Mouse (Mus musculus) hindbrain, embryonic 11.5 days (tissue): ENCODE results near the gene Zscan22. TPM values are rescaled to one million over a fixed set of nuclear protein-coding genes. Genes with fewer than 3 reads are reported as not detected.
"Not testable (repeated sequence)": the region's sequence is repeated elsewhere in the genome, so short reads cannot be mapped to it uniquely, and the experiment has no call there.

Source experiments
- ATAC-seq: fragments of 200-750 bp; cut with Nextera tagmentation; 2 replicates; pipeline ENCODE4 v1.8.0; 2017; ENCODE audit warnings: mild to moderate bottlenecking, moderate TSS enrichment, moderate library complexity; ENCODE audit not compliant: low FRiP score
- DNase-seq: peaks from one replicate; pipeline ENCODE4 v3.0.0-alpha.2; 2015; ENCODE audit warnings: low spot score
- H3K27ac ChIP-seq: fragments of 300-500 bp; sonication (generic); 2 replicates; pipeline ENCODE4 v1.5.1; 2014; ENCODE audit warnings: mild to moderate bottlenecking, low read depth, low read length
- H3K27me3 ChIP-seq: fragments of 300-500 bp; sonication (generic); 2 replicates; pipeline ENCODE4 v1.6.1; 2014; ENCODE audit warnings: mild to moderate bottlenecking, low read length, moderate library complexity, mixed read lengths; ENCODE audit not compliant: control insufficient read depth, insufficient read depth
- H3K36me3 ChIP-seq: fragments of 300-500 bp; sonication (generic); 2 replicates; pipeline ENCODE4 v1.6.1; 2014; ENCODE audit warnings: mild to moderate bottlenecking, low read length, moderate library complexity, mixed read lengths; ENCODE audit not compliant: control insufficient read depth, insufficient read depth
- H3K4me1 ChIP-seq: fragments of 300-500 bp; sonication (generic); replicated peaks from 2 replicates; pipeline ENCODE4 v1.6.1; 2014; ENCODE audit warnings: low read length, mixed read lengths; ENCODE audit not compliant: control insufficient read depth, insufficient read depth
- H3K4me2 ChIP-seq: fragments of 300-500 bp; sonication (generic); replicated peaks from 2 replicates; pipeline ENCODE4 v1.6.1; 2014; ENCODE audit warnings: mild to moderate bottlenecking, low read depth, low read length
- H3K4me3 ChIP-seq: fragments of 300-500 bp; sonication (generic); 2 replicates; pipeline ENCODE4 v1.5.1; 2014; ENCODE audit warnings: low read depth, low read length
- H3K9ac ChIP-seq: fragments of 300-500 bp; sonication (generic); 2 replicates; pipeline ENCODE4 v1.6.1; 2014; ENCODE audit warnings: low read depth, low read length
- H3K9me3 ChIP-seq: fragments of 300-500 bp; sonication (generic); 2 replicates; pipeline ENCODE4 v1.6.1; 2016; ENCODE audit warnings: low read length; ENCODE audit not compliant: control insufficient read depth
- WGBS: fragments of 180-500 bp; shearing (Covaris S2); extraction: QIAGEN DNeasy Blood & Tissue Kit; methylation state at CpG from one replicate; pipeline ENCODE4 v1.1.7; 2014; 5-methylcytosine and 5-hydroxymethylcytosine counted together
- polyA plus RNA-seq: library from polyadenylated mRNA; unstranded; fragments of >200 nt; fragmentation: Nextera tagmentation; extraction: Ambion mirVana; gene quantifications from 2 replicates; pipeline ENCODE4 v1.2.1, GENCODE M21; 2014

Zscan22 gene
- polyA plus RNA-seq, 1 experiment from 2014 or later: 19.1 TPM

DNA sequence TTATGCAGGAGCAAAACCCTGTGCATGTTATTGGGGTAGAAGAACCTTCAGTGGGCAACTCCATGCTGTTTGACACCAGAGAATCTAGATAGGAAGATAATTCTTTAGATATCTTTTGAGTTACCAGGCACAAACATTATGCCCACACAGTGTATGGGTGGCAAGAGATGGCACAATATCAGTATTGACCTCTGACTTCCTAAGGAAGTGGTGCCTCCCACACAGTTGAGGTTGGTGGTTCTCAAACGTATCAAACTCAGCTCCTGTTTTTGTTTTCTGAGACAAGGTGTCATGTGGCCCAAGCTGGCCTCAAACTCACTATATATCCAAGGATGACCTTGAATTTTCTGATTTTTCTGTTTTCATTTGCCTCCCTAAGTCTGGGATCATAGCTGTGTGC, 6.3 kb upstream of the Zscan22 start:
- H3K27ac ChIP-seq: no peak overlapping the region
- 67% methylated on average over 1 of the region's 1 CpGs for WGBS

DNA sequence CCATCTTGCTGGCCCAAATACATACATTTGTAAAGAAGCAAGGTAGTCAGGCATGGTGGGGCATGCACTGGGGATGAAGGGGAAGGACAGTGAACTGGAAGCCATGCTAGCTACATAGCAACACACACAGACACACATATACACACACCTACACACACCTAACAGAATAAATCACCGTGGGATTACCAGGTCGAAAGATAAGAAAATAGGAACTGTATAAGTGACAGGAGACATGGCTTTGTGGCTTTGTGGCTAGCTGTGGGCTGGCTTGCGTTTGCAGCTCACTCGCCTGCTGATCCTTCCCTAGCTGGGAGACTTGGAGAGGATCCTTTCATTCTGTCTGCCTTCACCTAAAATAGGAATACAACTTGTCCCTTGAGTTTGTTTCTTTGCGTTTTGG, 3.9 kb downstream of the Zscan22 start:
- WGBS: 91% methylated on average over 5 of the region's 5 CpGs
- H3K9me3 ChIP-seq: no peaks in the 10 kb centered on the region
- no peak overlapping the region for H3K4me3 ChIP-seq
- H3K36me3 ChIP-seq: 0 out of 2 replicates have a peak, but pooled peaks cover 5% of the 10 kb centered on the region
- no peak overlapping the region for H3K4me2 ChIP-seq
- no peaks in the 10 kb centered on the region for H3K27me3 ChIP-seq
- H3K27ac ChIP-seq: no peak overlapping the region
- no peaks in the 10 kb centered on the region for H3K4me1 ChIP-seq
- H3K9ac ChIP-seq: no peak overlapping the region
- DNase-seq (no peak), ATAC-seq (no peak)

More for the DNA sequence above, 6.3 kb upstream of the Zscan22 start:
- no peaks in the 10 kb centered on the region for H3K27me3 ChIP-seq
- H3K4me1 ChIP-seq: no peaks in the 10 kb centered on the region
- H3K9ac ChIP-seq: no peak overlapping the region
- H3K9me3 ChIP-seq: no peaks in the 10 kb centered on the region
- DNase-seq (no peak), ATAC-seq (no peak)
- H3K36me3 ChIP-seq: peaks cover 2% of the 10 kb centered on the region; the same call in 1 of the 2 replicates
- H3K4me2 ChIP-seq: no peak overlapping the region
- no peak overlapping the region for H3K4me3 ChIP-seq

GRCm38 (mm10) chr7:12903623-12904022, 6.0 kb downstream of the Zscan22 start:
- H3K27me3 ChIP-seq: no peaks in the 10 kb centered on the region
- no peak overlapping the region for H3K9ac ChIP-seq
- 0 out of 2 replicates have a peak, but pooled peaks cover 8% of the 10 kb centered on the region for H3K36me3 ChIP-seq
- no peaks in the 10 kb centered on the region for H3K4me1 ChIP-seq
- no peak for DNase-seq
- H3K9me3 ChIP-seq: no peaks in the 10 kb centered on the region
- no peak overlapping the region for H3K4me3 ChIP-seq
- 64% methylated on average over 10 of the region's 10 CpGs for WGBS
- no peak for ATAC-seq
- no peak overlapping the region for H3K27ac ChIP-seq
- no peak overlapping the region for H3K4me2 ChIP-seq

DNA sequence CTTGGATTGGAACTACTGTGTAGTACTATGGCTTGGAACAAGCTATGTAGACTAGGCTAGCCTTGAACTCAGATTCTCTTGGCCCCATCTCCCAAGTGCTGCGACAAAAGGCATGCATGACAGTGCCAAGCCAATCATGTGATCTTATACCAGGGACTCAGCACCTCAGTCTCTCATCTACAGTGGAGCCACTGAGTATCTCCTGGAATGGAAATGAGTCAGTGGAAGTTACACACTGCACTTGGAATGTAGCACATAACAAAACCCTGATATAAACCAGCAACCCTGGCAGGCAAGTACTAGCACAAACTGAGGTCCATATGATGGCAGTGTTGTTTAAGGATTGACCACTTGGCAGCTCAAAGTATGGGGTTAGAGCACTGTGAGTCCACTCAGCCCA, 7.5 kb downstream of the Zscan22 start:
- no peak overlapping the region for H3K9ac ChIP-seq
- DNase-seq: no peak
- H3K9me3 ChIP-seq: no peaks in the 10 kb centered on the region
- 95% methylated on average over 1 of the region's 1 CpGs for WGBS
- ATAC-seq: no peak
- no peak overlapping the region for H3K4me3 ChIP-seq
- H3K36me3 ChIP-seq: 0 out of 2 replicates have a peak, but pooled peaks cover 8% of the 10 kb centered on the region
- H3K4me1 ChIP-seq: no peaks in the 10 kb centered on the region
- no peak overlapping the region for H3K4me2 ChIP-seq
- H3K27me3 ChIP-seq: no peaks in the 10 kb centered on the region
- H3K27ac ChIP-seq: no peak overlapping the region

DNA sequence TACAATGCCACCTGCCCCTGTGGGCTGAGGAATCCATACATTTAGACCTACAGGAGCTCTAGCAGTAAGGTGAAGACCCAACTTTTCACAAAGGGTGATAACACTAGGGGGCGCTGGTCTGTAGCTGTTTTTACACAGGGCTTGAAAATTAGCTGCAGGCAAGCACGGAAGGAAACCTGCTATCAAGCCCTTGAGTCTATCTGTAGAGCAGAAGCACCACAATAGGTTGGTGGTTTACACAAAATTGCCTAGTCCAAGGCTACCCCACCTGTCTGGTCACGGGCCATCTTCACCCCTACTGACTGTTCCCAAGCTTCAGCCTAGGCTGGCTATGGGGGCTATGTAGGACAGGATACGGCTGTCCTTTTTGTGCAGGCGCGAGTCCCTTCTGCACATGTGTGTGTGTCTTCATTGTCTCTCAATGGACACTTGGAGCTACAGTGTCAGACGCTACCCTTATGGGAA, 11.9 kb downstream of the Zscan22 start:
- Histone ChIP-seq H3K4me1 (no peaks in the 10 kb centered on the region), H3K9me3 (no peaks in the 10 kb centered on the region), H3K27ac (0 out of 2 replicates have a peak overlapping the region, but pooled peaks have one; percentile 56), H3K9ac (peak overlapping the region; percentile 62; the same call in 1 of the 2 replicates), H3K4me2 (peak overlapping the region; percentile 64), H3K27me3 (no peaks in the 10 kb centered on the region), H3K4me3 (peak overlapping the region; percentile 46), H3K36me3 (0 out of 2 replicates have a peak, but pooled peaks cover 6% of the 10 kb centered on the region)
- DNase-seq: peak; percentile 82
- peak; percentile 53 for ATAC-seq
- WGBS: 39% methylated on average over 7 of the region's 7 CpGs

DNA sequence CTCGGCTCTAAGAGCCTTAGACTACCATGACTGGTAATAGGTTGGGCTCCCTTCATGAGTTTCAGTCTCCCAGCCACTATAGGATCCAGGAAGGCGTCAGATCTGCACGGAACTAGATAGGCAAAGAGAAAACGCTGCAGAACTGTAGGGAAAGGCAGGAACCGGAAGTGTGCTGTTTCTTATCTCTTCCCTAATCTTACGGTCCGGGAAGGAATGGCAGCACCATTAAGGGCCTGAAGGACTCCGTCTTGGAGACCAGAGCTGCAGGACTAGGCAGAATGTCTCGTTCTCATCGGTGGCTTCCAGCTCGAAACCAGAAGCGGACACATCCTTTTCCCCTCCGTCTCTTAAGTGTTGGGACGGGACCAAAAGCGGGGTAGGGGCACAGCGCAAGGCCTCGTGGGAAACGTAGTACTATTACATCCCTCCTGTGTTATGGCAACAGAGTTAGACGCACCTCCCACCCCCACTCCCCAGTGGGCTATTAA, 12.6 kb downstream of the Zscan22 start:
- no peaks in the 10 kb centered on the region for H3K9me3 ChIP-seq
- WGBS: 7% methylated on average over 19 of the region's 19 CpGs
- H3K9ac ChIP-seq: peak overlapping the region; percentile 62
- ATAC-seq (peak; percentile 83), DNase-seq (peak; percentile 75)
- peak overlapping the region; percentile 56; the same call in 1 of the 2 replicates for H3K27ac ChIP-seq
- H3K4me2 ChIP-seq: peak overlapping the region; percentile 64
- peak overlapping the region; percentile 46 for H3K4me3 ChIP-seq
- H3K4me1 ChIP-seq: no peaks in the 10 kb centered on the region
- H3K36me3 ChIP-seq: 0 out of 2 replicates have a peak, but pooled peaks cover 4% of the 10 kb centered on the region
- H3K27me3 ChIP-seq: no peaks in the 10 kb centered on the region

DNA sequence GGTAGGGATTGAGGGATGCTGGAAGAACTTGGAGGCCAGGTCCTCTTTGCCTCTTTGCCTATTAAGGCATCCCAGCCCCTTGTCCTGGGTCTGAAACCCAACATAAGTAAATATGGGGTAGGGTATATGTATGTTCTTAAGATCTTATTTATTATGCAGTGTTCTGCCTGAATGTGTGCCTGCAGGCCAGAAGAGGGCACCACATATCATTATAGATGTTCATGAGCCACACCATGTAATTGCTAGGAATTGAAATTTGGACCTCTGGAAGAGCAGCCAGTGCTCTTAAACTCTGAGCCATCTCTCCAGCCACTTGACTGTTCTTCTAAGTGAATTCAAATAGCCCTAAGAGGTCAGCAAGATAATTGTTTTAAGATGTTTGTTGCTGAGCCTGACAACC, 15.9 kb downstream of the Zscan22 start:
- no peak overlapping the region for H3K4me2 ChIP-seq
- ATAC-seq: no peak
- no peak overlapping the region for H3K4me3 ChIP-seq
- peak; percentile 28 for DNase-seq
- no peaks in the 10 kb centered on the region for H3K9me3 ChIP-seq
- no peaks in the 10 kb centered on the region for H3K36me3 ChIP-seq
- H3K4me1 ChIP-seq: no peaks in the 10 kb centered on the region
- no peak overlapping the region for H3K27ac ChIP-seq
- no peaks in the 10 kb centered on the region for H3K27me3 ChIP-seq
- H3K9ac ChIP-seq: no peak overlapping the region

DNA sequence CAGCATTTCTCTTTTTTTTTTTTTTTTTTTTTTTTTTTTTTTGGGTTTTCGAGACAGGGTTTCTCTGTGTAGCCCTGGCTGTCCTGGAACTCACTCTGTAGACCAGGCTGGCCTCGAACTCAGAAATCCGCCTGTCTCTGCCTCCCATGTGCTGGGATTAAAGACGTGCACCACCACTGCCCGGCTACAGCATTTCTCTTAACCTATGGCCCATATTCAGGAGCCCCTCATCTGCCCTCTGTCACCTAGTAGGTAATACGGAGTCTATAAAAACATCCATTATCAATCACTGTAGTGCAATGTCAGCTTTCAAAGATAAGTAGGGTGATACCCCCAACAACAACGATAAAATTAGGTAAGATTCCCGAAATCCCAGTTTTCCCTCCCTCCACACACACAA, 22.9 kb downstream of the Zscan22 start:
- not testable (repeated sequence) for H3K9ac ChIP-seq, H3K36me3 ChIP-seq, H3K27me3 ChIP-seq, H3K27ac ChIP-seq, H3K9me3 ChIP-seq, ATAC-seq, DNase-seq, H3K4me2 ChIP-seq, H3K4me1 ChIP-seq, H3K4me3 ChIP-seq
- WGBS: 88% methylated on average over 7 of the region's 8 CpGs

DNA sequence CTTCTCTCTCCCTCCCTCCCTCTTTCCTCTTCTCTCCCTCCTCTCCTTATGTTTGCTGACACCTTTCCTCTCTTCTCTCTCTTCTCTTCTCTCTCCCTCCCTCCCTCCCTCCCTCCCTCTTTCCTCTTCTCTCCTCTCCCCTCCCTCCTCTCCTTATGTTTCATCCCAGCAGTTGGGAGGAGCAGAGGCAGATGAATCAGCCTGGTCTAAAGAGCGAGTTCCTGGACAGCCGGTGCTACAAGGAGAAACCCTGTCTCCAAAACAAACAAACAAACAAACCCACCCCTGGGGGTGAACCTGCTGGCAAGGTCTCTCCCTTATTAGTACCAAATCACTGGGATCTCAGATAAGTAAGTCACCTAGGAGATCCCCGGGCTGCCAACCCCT, 23.7 kb downstream of the Zscan22 start:
- Histone ChIP-seq H3K9me3 (no peaks in the 10 kb centered on the region), H3K9ac (peak overlapping the region; percentile 90), H3K27ac (peak overlapping the region; percentile 74), H3K27me3 (no peaks in the 10 kb centered on the region), H3K36me3 (peaks cover 14% of the 10 kb centered on the region; the same call in 1 of the 2 replicates), H3K4me2 (peak overlapping the region; percentile 86), H3K4me1 (peaks cover 3% of the 10 kb centered on the region), H3K4me3 (peak overlapping the region; percentile 97)
- ATAC-seq (no peak; the same call in 1 of the 2 replicates), DNase-seq (no peak)
- 2% methylated on average over 3 of the region's 3 CpGs for WGBS
